Mouse (Mus musculus) adrenal gland, postnatal 36 days (tissue): ENCODE data around the gene 9230110F15Rik. TPM values are rescaled to one million over a fixed set of nuclear protein-coding genes. Genes with fewer than 3 reads are reported as not detected.
"Not testable (repeated sequence)": the region's sequence is repeated elsewhere in the genome, so short reads cannot be mapped to it uniquely, and the experiment has no call there.

Experiments
- DNase-seq, 2 experiments: peaks; one replicate each; pipeline ENCODE4 v3.0.0; 2021; ENCODE audit warnings: mixed read lengths in 1 of 2
- long read RNA-seq, 2 experiments: library from polyadenylated mRNA; stranded (forward); transcript quantifications; one replicate each; pipeline ENCODE4 v2.0.0; 2021; ENCODE audit warnings: borderline sequencing depth in 2 of 2
- total RNA-seq, 2 experiments: library from RNA; stranded (reverse); gene quantifications; 2 replicates each; pipeline ENCODE4 v1.2.3; 2021

The 9230110F15Rik gene
- total RNA-seq: not detected
- long read RNA-seq, experiment 1: 0 reads
- long read RNA-seq, experiment 2: 0 reads

- no peak for DNase-seq
Observed at GRCm38 (mm10) chr9:35844050-35844449, at the start of gene 9230110F15Rik. TSS of gene 9230110F15Rik (minus strand) at chr9:35844150.

- not testable (repeated sequence) for DNase-seq
Observed at GRCm38 (mm10) chr9:35893112-35893511, 49.2 kb upstream of the 9230110F15Rik start.

- not testable (repeated sequence) for DNase-seq
Observed at GRCm38 (mm10) chr9:35817881-35818280, 26.1 kb downstream of the 9230110F15Rik start.

GRCm38 (mm10) chr9:35798146-35798545 lies 45.8 kb downstream of the 9230110F15Rik start:
- no peak for DNase-seq

- DNase-seq: no peak
Observed at GRCm38 (mm10) chr9:35790001-35790400, 53.9 kb downstream of the 9230110F15Rik start, which contains the start of the genes Gm27235 and D730048I06Rik. TSS of gene Gm27235 (minus strand) at chr9:35790101. TSS of gene D730048I06Rik (minus strand) at chr9:35790112.

Other genes with a start within 250 kb of the 9230110F15Rik start
- gene Pate4, start 232.2 kb downstream of the 9230110F15Rik start, total RNA-seq: not detected
- not detected for gene Pate3, start 195.9 kb downstream of the 9230110F15Rik start, total RNA-seq
- not detected for gene Pate1, start 156.8 kb downstream of the 9230110F15Rik start, total RNA-seq
- not detected for gene Gm17677, start 103.1 kb downstream of the 9230110F15Rik start, total RNA-seq
- gene Gm17727, start 66.0 kb downstream of the 9230110F15Rik start, total RNA-seq: not detected
- not detected for gene Gm27235, start 54.0 kb downstream of the 9230110F15Rik start, total RNA-seq
- not detected for gene D730048I06Rik, start 54.0 kb downstream of the 9230110F15Rik start, total RNA-seq
- gene 9230113P08Rik, start 64.3 kb upstream of the 9230110F15Rik start, total RNA-seq: not detected